Mouse (Mus musculus): Measurements from ENCODE around the gene Eci2. TPM values are rescaled to one million over a fixed set of nuclear protein-coding genes. Genes with fewer than 3 reads are reported as not detected.
"Not testable (repeated sequence)": the region's sequence is repeated elsewhere in the genome, so short reads cannot be mapped to it uniquely, and the experiment has no call there.

The Eci2 gene
- polyA plus RNA-seq, 1 experiment, result 82.4 TPM

- DNase-seq, result no peak
- peaks cover 22% of the 10 kb centered on the region for H3K4me1 ChIP-seq (replicated peaks; ENCODE audit: control insufficient read depth, insufficient read depth, low read length)
- H3K36me3 ChIP-seq (ENCODE audit: control insufficient read depth, insufficient read depth, low read length), result no peaks in the 10 kb centered on the region
- TF ChIP-seq POLR2A (IDR thresholded peaks at IDR 0.05; ENCODE audit: control insufficient read depth, extremely low read depth, insufficient read depth, low read length, poor library complexity) (no peak), CTCF (IDR thresholded peaks at IDR 0.05; ENCODE audit: borderline replicate concordance, control insufficient read depth, extremely low read depth, insufficient read depth, low read length, poor library complexity) (no peak)
- H3K27me3 ChIP-seq (ENCODE audit: control insufficient read depth, insufficient read depth, low read length), result no peaks in the 10 kb centered on the region
- no peak overlapping the region for H3K27ac ChIP-seq (ENCODE audit: control insufficient read depth, insufficient read depth, low read length)
- no peak overlapping the region for H3K4me3 ChIP-seq (ENCODE audit: control insufficient read depth, insufficient read depth, low read length)
- WGBS, result 90% methylated on average over 3 of the region's 3 CpGs
These were observed 1.5 kb upstream of the Eci2 start for GRCm38 (mm10) chr13:35028365-35028764.

- WGBS, result 70% methylated on average over 1 of the region's 1 CpGs
- not testable (repeated sequence) for H3K36me3 ChIP-seq (ENCODE audit: control insufficient read depth, insufficient read depth, low read length); H3K4me3 ChIP-seq (ENCODE audit: control insufficient read depth, insufficient read depth, low read length); H3K27ac ChIP-seq (ENCODE audit: control insufficient read depth, insufficient read depth, low read length); H3K27me3 ChIP-seq (ENCODE audit: control insufficient read depth, insufficient read depth, low read length); DNase-seq; H3K4me1 ChIP-seq (replicated peaks; ENCODE audit: control insufficient read depth, insufficient read depth, low read length)
These were observed 3.5 kb downstream of the Eci2 start for GRCm38 (mm10) chr13:35023401-35023800.

- no peaks in the 10 kb centered on the region for H3K27me3 ChIP-seq (ENCODE audit: control insufficient read depth, insufficient read depth, low read length)
- H3K4me3 ChIP-seq (ENCODE audit: control insufficient read depth, insufficient read depth, low read length), result no peak overlapping the region
- no peak for TF ChIP-seq POLR2A (IDR thresholded peaks at IDR 0.05; ENCODE audit: control insufficient read depth, extremely low read depth, insufficient read depth, low read length, poor library complexity)
- TF ChIP-seq CTCF (IDR thresholded peaks at IDR 0.05; ENCODE audit: borderline replicate concordance, control insufficient read depth, extremely low read depth, insufficient read depth, low read length, poor library complexity), result no peak
- no peaks in the 10 kb centered on the region for H3K36me3 ChIP-seq (ENCODE audit: control insufficient read depth, insufficient read depth, low read length)
- 70% methylated on average over 3 of the region's 3 CpGs for WGBS
- no peak overlapping the region for H3K27ac ChIP-seq (ENCODE audit: control insufficient read depth, insufficient read depth, low read length)
- DNase-seq, result no peak
- no peaks in the 10 kb centered on the region for H3K4me1 ChIP-seq (replicated peaks; ENCODE audit: control insufficient read depth, insufficient read depth, low read length)
These were observed 6.5 kb downstream of the Eci2 start for GRCm38 (mm10) chr13:35020383-35020782.

- H3K27me3 ChIP-seq (ENCODE audit: control insufficient read depth, insufficient read depth, low read length), result no peaks in the 10 kb centered on the region
- no peaks in the 10 kb centered on the region for H3K4me1 ChIP-seq (replicated peaks; ENCODE audit: control insufficient read depth, insufficient read depth, low read length)
- 94% methylated on average over 7 of the region's 7 CpGs for WGBS
- DNase-seq, result no peak
- TF ChIP-seq CTCF (IDR thresholded peaks at IDR 0.05; ENCODE audit: borderline replicate concordance, control insufficient read depth, extremely low read depth, insufficient read depth, low read length, poor library complexity), result no peak
- no peak for TF ChIP-seq POLR2A (IDR thresholded peaks at IDR 0.05; ENCODE audit: control insufficient read depth, extremely low read depth, insufficient read depth, low read length, poor library complexity)
- no peak overlapping the region for H3K27ac ChIP-seq (ENCODE audit: control insufficient read depth, insufficient read depth, low read length)
- no peaks in the 10 kb centered on the region for H3K36me3 ChIP-seq (ENCODE audit: control insufficient read depth, insufficient read depth, low read length)
- H3K4me3 ChIP-seq (ENCODE audit: control insufficient read depth, insufficient read depth, low read length), result no peak overlapping the region
These were observed 7.9 kb downstream of the Eci2 start for GRCm38 (mm10) chr13:35018866-35019536.

- Histone ChIP-seq H3K27me3 (ENCODE audit: control insufficient read depth, insufficient read depth, low read length) (no peaks in the 10 kb centered on the region), H3K4me1 (replicated peaks; ENCODE audit: control insufficient read depth, insufficient read depth, low read length) (no peaks in the 10 kb centered on the region), H3K36me3 (ENCODE audit: control insufficient read depth, insufficient read depth, low read length) (no peaks in the 10 kb centered on the region), H3K4me3 (ENCODE audit: control insufficient read depth, insufficient read depth, low read length) (no peak overlapping the region), H3K27ac (ENCODE audit: control insufficient read depth, insufficient read depth, low read length) (no peak overlapping the region)
- no peak for TF ChIP-seq CTCF (IDR thresholded peaks at IDR 0.05; ENCODE audit: borderline replicate concordance, control insufficient read depth, extremely low read depth, insufficient read depth, low read length, poor library complexity)
- no peak for TF ChIP-seq POLR2A (IDR thresholded peaks at IDR 0.05; ENCODE audit: control insufficient read depth, extremely low read depth, insufficient read depth, low read length, poor library complexity)
- no peak for DNase-seq
- 51% methylated on average over 6 of the region's 6 CpGs for WGBS
These were observed 9.5 kb downstream of the Eci2 start for GRCm38 (mm10) chr13:35017392-35017791.

- no peaks in the 10 kb centered on the region for H3K4me1 ChIP-seq (replicated peaks; ENCODE audit: control insufficient read depth, insufficient read depth, low read length)
- no peak for TF ChIP-seq POLR2A (IDR thresholded peaks at IDR 0.05; ENCODE audit: control insufficient read depth, extremely low read depth, insufficient read depth, low read length, poor library complexity)
- no peak for TF ChIP-seq CTCF (IDR thresholded peaks at IDR 0.05; ENCODE audit: borderline replicate concordance, control insufficient read depth, extremely low read depth, insufficient read depth, low read length, poor library complexity)
- no peaks in the 10 kb centered on the region for H3K27me3 ChIP-seq (ENCODE audit: control insufficient read depth, insufficient read depth, low read length)
- H3K27ac ChIP-seq (ENCODE audit: control insufficient read depth, insufficient read depth, low read length), result no peak overlapping the region
- no peak overlapping the region for H3K4me3 ChIP-seq (ENCODE audit: control insufficient read depth, insufficient read depth, low read length)
- 100% methylated on average over 1 of the region's 1 CpGs for WGBS
- no peaks in the 10 kb centered on the region for H3K36me3 ChIP-seq (ENCODE audit: control insufficient read depth, insufficient read depth, low read length)
- DNase-seq, result no peak
These were observed 10.8 kb downstream of the Eci2 start for GRCm38 (mm10) chr13:35016067-35016466.

GRCm38 (mm10) chr13:34995925-34996324 lies 31.0 kb downstream of the Eci2 start:
- Histone ChIP-seq H3K27ac (ENCODE audit: control insufficient read depth, insufficient read depth, low read length) (no peak overlapping the region), H3K4me3 (ENCODE audit: control insufficient read depth, insufficient read depth, low read length) (no peak overlapping the region), H3K36me3 (ENCODE audit: control insufficient read depth, insufficient read depth, low read length) (no peaks in the 10 kb centered on the region), H3K4me1 (replicated peaks; ENCODE audit: control insufficient read depth, insufficient read depth, low read length) (peaks cover 2% of the 10 kb centered on the region), H3K27me3 (ENCODE audit: control insufficient read depth, insufficient read depth, low read length) (no peaks in the 10 kb centered on the region)
- DNase-seq, result no peak
- TF ChIP-seq POLR2A (IDR thresholded peaks at IDR 0.05; ENCODE audit: control insufficient read depth, extremely low read depth, insufficient read depth, low read length, poor library complexity), result no peak
- no peak for TF ChIP-seq CTCF (IDR thresholded peaks at IDR 0.05; ENCODE audit: borderline replicate concordance, control insufficient read depth, extremely low read depth, insufficient read depth, low read length, poor library complexity)
- WGBS, result 86% methylated on average over 2 of the region's 2 CpGs

Measured in thymus, adult 2 months (tissue).